Mouse (Mus musculus): ENCODE results near the gene Shroom3. TPM values are rescaled to one million over a fixed set of nuclear protein-coding genes. Genes with fewer than 3 reads are reported as not detected.

Shroom3 gene
- polyA plus RNA-seq, 1 experiment from 2014 or later, result 6.6 TPM

GRCm38 (mm10) chr5:92761615-92762353, 78.5 kb downstream of the Shroom3 start:
- Histone ChIP-seq H3K4me2 (replicated peaks) (no peak overlapping the region), H3K27ac (no peak overlapping the region), H3K9me3 (no peaks in the 10 kb centered on the region), H3K4me1 (peaks cover 5% of the 10 kb centered on the region; the same call in 1 of the 2 replicates), H3K9ac (no peak overlapping the region), H3K4me3 (no peak overlapping the region), H3K27me3 (no peaks in the 10 kb centered on the region), H3K36me3 (no peaks in the 10 kb centered on the region)
- ATAC-seq (ENCODE audit: insufficient number of reproducible peaks, insufficient read depth, low FRiP score, low TSS enrichment), result no peak
- 73% methylated on average over 9 of the region's 9 CpGs for WGBS

- 91% methylated on average over 5 of the region's 5 CpGs for WGBS
- no peak overlapping the region for H3K9ac ChIP-seq
- no peak overlapping the region for H3K4me3 ChIP-seq
- H3K4me2 ChIP-seq (replicated peaks), result no peak overlapping the region
- no peaks in the 10 kb centered on the region for H3K27me3 ChIP-seq
- H3K4me1 ChIP-seq, result peaks cover 8% of the 10 kb centered on the region; the same call in 1 of the 2 replicates
- H3K9me3 ChIP-seq, result no peaks in the 10 kb centered on the region
- ATAC-seq (ENCODE audit: insufficient number of reproducible peaks, insufficient read depth, low FRiP score, low TSS enrichment), result no peak
- no peak overlapping the region for H3K27ac ChIP-seq
- no peaks in the 10 kb centered on the region for H3K36me3 ChIP-seq
These were observed 79.2 kb downstream of the Shroom3 start for GRCm38 (mm10) chr5:92762425-92762824.

- WGBS, result 20% methylated on average over 4 of the region's 4 CpGs
- Histone ChIP-seq H3K4me1 (peaks cover 8% of the 10 kb centered on the region; the same call in 1 of the 2 replicates), H3K27me3 (no peaks in the 10 kb centered on the region), H3K36me3 (no peaks in the 10 kb centered on the region), H3K9ac (no peak overlapping the region), H3K9me3 (no peaks in the 10 kb centered on the region), H3K27ac (no peak overlapping the region), H3K4me2 (replicated peaks) (no peak overlapping the region), H3K4me3 (no peak overlapping the region)
- no peak for ATAC-seq (ENCODE audit: insufficient number of reproducible peaks, insufficient read depth, low FRiP score, low TSS enrichment)
These were observed 80.3 kb downstream of the Shroom3 start for GRCm38 (mm10) chr5:92763546-92763952.

GRCm38 (mm10) chr5:92766301-92766700, 83.1 kb downstream of the Shroom3 start:
- Histone ChIP-seq H3K36me3 (no peaks in the 10 kb centered on the region), H3K4me3 (no peak overlapping the region), H3K27me3 (no peaks in the 10 kb centered on the region), H3K4me2 (replicated peaks) (no peak overlapping the region), H3K27ac (no peak overlapping the region), H3K9me3 (no peaks in the 10 kb centered on the region), H3K9ac (no peak overlapping the region), H3K4me1 (peaks cover 8% of the 10 kb centered on the region; the same call in 1 of the 2 replicates)
- ATAC-seq (ENCODE audit: insufficient number of reproducible peaks, insufficient read depth, low FRiP score, low TSS enrichment), result no peak
- WGBS, result 71% methylated on average over 4 of the region's 4 CpGs

GRCm38 (mm10) chr5:92767194-92767777, 84.1 kb downstream of the Shroom3 start:
- no peak overlapping the region for H3K4me3 ChIP-seq
- no peak overlapping the region for H3K27ac ChIP-seq
- no peaks in the 10 kb centered on the region for H3K27me3 ChIP-seq
- peaks cover 8% of the 10 kb centered on the region; the same call in 1 of the 2 replicates for H3K4me1 ChIP-seq
- H3K9ac ChIP-seq, result no peak overlapping the region
- no peak overlapping the region for H3K4me2 ChIP-seq (replicated peaks)
- no peaks in the 10 kb centered on the region for H3K9me3 ChIP-seq
- no peaks in the 10 kb centered on the region for H3K36me3 ChIP-seq
- WGBS, result 43% methylated on average over 7 of the region's 7 CpGs
- no peak for ATAC-seq (ENCODE audit: insufficient number of reproducible peaks, insufficient read depth, low FRiP score, low TSS enrichment)

- Histone ChIP-seq H3K27ac (no peak overlapping the region), H3K4me1 (peaks cover 8% of the 10 kb centered on the region; the same call in 1 of the 2 replicates), H3K4me3 (no peak overlapping the region), H3K27me3 (no peaks in the 10 kb centered on the region), H3K36me3 (no peaks in the 10 kb centered on the region), H3K9me3 (no peaks in the 10 kb centered on the region), H3K9ac (no peak overlapping the region), H3K4me2 (replicated peaks) (no peak overlapping the region)
- ATAC-seq (ENCODE audit: insufficient number of reproducible peaks, insufficient read depth, low FRiP score, low TSS enrichment), result no peak
- 58% methylated on average over 6 of the region's 6 CpGs for WGBS
These were observed 84.6 kb downstream of the Shroom3 start for GRCm38 (mm10) chr5:92767857-92768291.

- Histone ChIP-seq H3K4me1 (no peaks in the 10 kb centered on the region), H3K27me3 (no peaks in the 10 kb centered on the region), H3K36me3 (no peaks in the 10 kb centered on the region), H3K9me3 (no peaks in the 10 kb centered on the region), H3K27ac (no peak overlapping the region), H3K4me3 (no peak overlapping the region), H3K9ac (no peak overlapping the region), H3K4me2 (replicated peaks) (no peak overlapping the region)
- WGBS, result 78% methylated on average over 3 of the region's 3 CpGs
- no peak for ATAC-seq (ENCODE audit: insufficient number of reproducible peaks, insufficient read depth, low FRiP score, low TSS enrichment)
These were observed 90.6 kb downstream of the Shroom3 start for GRCm38 (mm10) chr5:92773821-92774220.

- 56% methylated on average over 2 of the region's 2 CpGs for WGBS
- no peak overlapping the region for H3K4me3 ChIP-seq
- ATAC-seq (ENCODE audit: insufficient number of reproducible peaks, insufficient read depth, low FRiP score, low TSS enrichment), result no peak
These were observed 91.2 kb downstream of the Shroom3 start for GRCm38 (mm10) chr5:92774419-92774818.

GRCm38 (mm10) chr5:92774893-92775292, 91.7 kb downstream of the Shroom3 start:
- ATAC-seq (ENCODE audit: insufficient number of reproducible peaks, insufficient read depth, low FRiP score, low TSS enrichment), result no peak
- no peak overlapping the region for H3K4me2 ChIP-seq (replicated peaks)
- H3K9ac ChIP-seq, result no peak overlapping the region
- H3K4me3 ChIP-seq, result no peak overlapping the region
- no peaks in the 10 kb centered on the region for H3K36me3 ChIP-seq
- no peaks in the 10 kb centered on the region for H3K27me3 ChIP-seq
- 84% methylated on average over 3 of the region's 3 CpGs for WGBS
- no peaks in the 10 kb centered on the region for H3K9me3 ChIP-seq
- no peak overlapping the region for H3K27ac ChIP-seq
- no peaks in the 10 kb centered on the region for H3K4me1 ChIP-seq

More at GRCm38 (mm10) chr5:92774419-92774818, 91.2 kb downstream of the Shroom3 start:
- H3K9me3 ChIP-seq, result no peaks in the 10 kb centered on the region
- H3K4me1 ChIP-seq, result no peaks in the 10 kb centered on the region
- H3K9ac ChIP-seq, result no peak overlapping the region
- no peak overlapping the region for H3K4me2 ChIP-seq (replicated peaks)
- no peak overlapping the region for H3K27ac ChIP-seq
- no peaks in the 10 kb centered on the region for H3K27me3 ChIP-seq
- no peaks in the 10 kb centered on the region for H3K36me3 ChIP-seq

GRCm38 (mm10) chr5:92778395-92778794, 95.2 kb downstream of the Shroom3 start:
- Histone ChIP-seq H3K4me2 (replicated peaks) (no peak overlapping the region), H3K4me3 (no peak overlapping the region), H3K27me3 (no peaks in the 10 kb centered on the region), H3K36me3 (no peaks in the 10 kb centered on the region), H3K9me3 (0 out of 2 replicates have a peak, but pooled peaks cover 4% of the 10 kb centered on the region), H3K4me1 (no peaks in the 10 kb centered on the region), H3K27ac (no peak overlapping the region), H3K9ac (no peak overlapping the region)
- WGBS, result 68% methylated on average over 8 of the region's 8 CpGs
- ATAC-seq (ENCODE audit: insufficient number of reproducible peaks, insufficient read depth, low FRiP score, low TSS enrichment), result no peak

GRCm38 (mm10) chr5:92781082-92781481, 97.8 kb downstream of the Shroom3 start:
- H3K4me3 ChIP-seq, result no peak overlapping the region
- H3K4me2 ChIP-seq (replicated peaks), result no peak overlapping the region
- H3K9ac ChIP-seq, result no peak overlapping the region
- H3K27ac ChIP-seq, result no peak overlapping the region
- H3K36me3 ChIP-seq, result no peaks in the 10 kb centered on the region
- ATAC-seq (ENCODE audit: insufficient number of reproducible peaks, insufficient read depth, low FRiP score, low TSS enrichment), result no peak
- no peaks in the 10 kb centered on the region for H3K27me3 ChIP-seq
- H3K9me3 ChIP-seq, result 0 out of 2 replicates have a peak, but pooled peaks cover 4% of the 10 kb centered on the region
- H3K4me1 ChIP-seq, result 0 out of 2 replicates have a peak, but pooled peaks cover 3% of the 10 kb centered on the region

Data from embryonic facial prominence, embryonic 12.5 days (tissue).